Mouse (Mus musculus): ENCODE measurements around the gene Rpl36-ps4.
"Not testable (repeated sequence)": the region's sequence is repeated elsewhere in the genome, so short reads cannot be mapped to it uniquely, and the experiment has no call there.

DNA sequence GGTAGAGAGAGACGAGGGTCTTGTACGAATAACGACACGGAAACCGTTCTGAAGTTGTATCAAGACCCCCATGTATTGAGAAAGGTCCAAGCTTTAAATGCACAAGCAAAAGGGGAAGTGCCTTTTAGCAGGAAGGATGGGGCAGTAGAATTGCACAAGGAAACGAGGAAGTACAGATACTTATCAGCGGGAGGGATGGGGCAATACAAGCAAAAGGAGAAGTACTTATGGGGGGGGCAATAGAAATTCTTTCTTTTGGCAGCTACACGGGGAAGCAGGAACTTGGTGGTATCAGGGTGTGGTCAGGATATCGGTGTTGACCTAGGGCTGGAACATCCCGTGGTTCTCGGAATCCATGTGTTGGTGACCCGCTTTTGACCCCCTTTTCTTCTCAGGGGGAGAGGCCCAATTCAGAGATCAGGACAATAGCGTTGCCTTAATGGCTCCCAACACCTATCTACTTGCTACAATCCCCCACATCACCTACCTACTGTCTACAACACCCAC is 33.9 kb downstream of the Rpl36-ps4 start:
- TF ChIP-seq POLR2A (IDR thresholded peaks at IDR 0.05; ENCODE audit: low read depth, low read length); CTCF (IDR thresholded peaks at IDR 0.05; ENCODE audit: borderline replicate concordance, insufficient read depth, low read length): not testable (repeated sequence)

Measured in embryonic fibroblast, embryonic 13.5 days (primary cell).